Mouse (Mus musculus) ES-E14 (cell line): ENCODE data around the gene Hcfc2. TPM values are rescaled to one million over a fixed set of nuclear protein-coding genes. Genes with fewer than 3 reads are reported as not detected.

Experiments
- DNase-seq: peaks from one replicate; pipeline ENCODE4 v3.0.0-alpha.2; 2013; ENCODE audit warnings: low read depth, low spot score
- H3K27ac ChIP-seq: 2 replicates; pipeline ENCODE4 v1.5.1; 2012; ENCODE audit warnings: low read depth, mild to moderate bottlenecking, low read length, moderate library complexity, mixed read lengths; ENCODE audit not compliant: poor library complexity, insufficient read depth, severe bottlenecking
- H3K36me3 ChIP-seq: 2 replicates; pipeline ENCODE4 v1.6.1; 2012; ENCODE audit warnings: mild to moderate bottlenecking, low read length, moderate library complexity, mixed read lengths; ENCODE audit not compliant: control insufficient read depth, poor library complexity, insufficient read depth, severe bottlenecking
- H3K4me1 ChIP-seq, 2 experiments: fragments of 150-350 bp in 1 of 2; sonication (generic) in 1 of 2; 2 replicates each; pipeline ENCODE4 v1.6.1; 2012; ENCODE audit warnings: low read length in 2 of 2, mild to moderate bottlenecking in 1 of 2, mixed read lengths in 1 of 2; ENCODE audit not compliant: control insufficient read depth in 2 of 2, insufficient read depth in 2 of 2, poor library complexity in 1 of 2
- H3K4me3 ChIP-seq, 2 experiments: fragments of 150-350 bp in 1 of 2; sonication (generic) in 1 of 2; 2 replicates each; pipeline ENCODE4 v1.5.1; 2012; ENCODE audit warnings: low read length in 2 of 2, low read depth in 1 of 2, mild to moderate bottlenecking in 1 of 2, mixed read lengths in 1 of 2; ENCODE audit not compliant: insufficient read depth in 1 of 2, poor library complexity in 1 of 2, severe bottlenecking in 1 of 2
- H3K9ac ChIP-seq: 2 replicates; pipeline ENCODE4 v1.6.1; 2012; ENCODE audit warnings: low read depth, mild to moderate bottlenecking, low read length, mixed read lengths; ENCODE audit not compliant: poor library complexity, insufficient read depth, severe bottlenecking
- H3K9me3 ChIP-seq: fragments of 150-350 bp; sonication (generic); 2 replicates; pipeline ENCODE4 v1.6.1; 2012; ENCODE audit warnings: low read depth, mild to moderate bottlenecking, low read length; ENCODE audit not compliant: control insufficient read depth, insufficient read depth
- CHD2 ChIP-seq: IDR thresholded peaks from 2 replicates; pipeline ENCODE4 v1.6.1; 2014; ENCODE audit warnings: mild to moderate bottlenecking, low read depth, low read length, inconsistent platforms
- HCFC1 ChIP-seq: IDR thresholded peaks from 2 replicates; pipeline ENCODE4 v1.6.1; 2012; ENCODE audit warnings: low read length, inconsistent platforms, borderline replicate concordance; ENCODE audit not compliant: insufficient read depth
- MAFK ChIP-seq: IDR thresholded peaks from 2 replicates; pipeline ENCODE4 v1.6.1; 2014; ENCODE audit warnings: mild to moderate bottlenecking, low read depth, low read length, inconsistent platforms; ENCODE audit not compliant: insufficient read depth
- ZC3H11A ChIP-seq: IDR thresholded peaks from 2 replicates; pipeline ENCODE4 v1.6.1; 2012; ENCODE audit warnings: low read depth, mild to moderate bottlenecking, inconsistent platforms, low read length, borderline replicate concordance
- ZNF384 ChIP-seq: IDR thresholded peaks from 2 replicates; pipeline ENCODE4 v1.6.1; 2012; ENCODE audit warnings: low read depth, low read length, inconsistent platforms
- in situ Hi-C, 2 experiments: fragments of 600-800 bp; cut with MboI; formaldehyde crosslinking; loops; one replicate each; pipeline ENCODE4 v1.15.1; 2025; ENCODE audit warnings: low sequenced_read_pairs in 2 of 2, inconsistent platforms in 1 of 2; ENCODE audit not compliant: unreplicated experiment in 2 of 2
- total RNA-seq: library from RNA; depleted of rRNA; stranded (reverse); fragments of 300-350 nt; gene quantifications from 2 replicates; pipeline ENCODE4 v1.2.3, GENCODE M21; 2012

Gene Hcfc2
- total RNA-seq, 1 experiment: 8.1 TPM

DNA sequence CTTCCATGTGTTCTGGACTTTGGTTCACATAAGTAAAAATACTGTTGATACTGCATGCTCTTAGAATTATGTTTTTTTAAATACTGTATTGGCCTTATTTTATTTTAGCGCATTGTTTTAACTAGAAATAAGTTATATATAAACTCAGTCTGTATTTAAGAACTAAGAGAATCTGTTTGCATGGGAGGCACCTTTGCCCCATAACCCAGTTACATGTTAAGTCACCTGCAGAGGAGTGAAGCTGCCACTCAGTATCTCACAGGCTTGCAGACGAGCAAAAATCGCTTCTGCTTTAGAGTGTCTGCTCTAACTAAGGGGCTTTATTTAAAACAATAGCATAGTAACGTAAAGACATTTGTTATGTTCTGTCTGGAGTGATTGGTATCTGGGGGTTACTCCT is 45.9 kb downstream of the Hcfc2 start:
- DNase-seq: no peak
- in situ Hi-C loops: no loop called here
- H3K36me3 ChIP-seq: peaks cover 2% of the 10 kb centered on the region; the same call in 1 of the 2 replicates

GRCm38 (mm10) chr10:82742578-82742977 is 46.6 kb downstream of the Hcfc2 start:
- no peak for DNase-seq
- peaks cover 4% of the 10 kb centered on the region; the same call in 1 of the 2 replicates for H3K36me3 ChIP-seq

More for the DNA sequence above, 45.9 kb downstream of the Hcfc2 start:
- TF ChIP-seq ZNF384: no peak
- no peak for TF ChIP-seq ZC3H11A
- TF ChIP-seq MAFK: no peak
- TF ChIP-seq HCFC1: no peak
- no peak for TF ChIP-seq CHD2
- no peaks in the 10 kb centered on the region for H3K9me3 ChIP-seq
- no peak overlapping the region for H3K27ac ChIP-seq
- no peak overlapping the region for H3K4me3 ChIP-seq
- no peak overlapping the region for H3K9ac ChIP-seq
- H3K4me1 ChIP-seq: peaks cover 4 to 5% of the 10 kb centered on the region in 2 experiments; a peak in 1 of 4 replicates

DNA sequence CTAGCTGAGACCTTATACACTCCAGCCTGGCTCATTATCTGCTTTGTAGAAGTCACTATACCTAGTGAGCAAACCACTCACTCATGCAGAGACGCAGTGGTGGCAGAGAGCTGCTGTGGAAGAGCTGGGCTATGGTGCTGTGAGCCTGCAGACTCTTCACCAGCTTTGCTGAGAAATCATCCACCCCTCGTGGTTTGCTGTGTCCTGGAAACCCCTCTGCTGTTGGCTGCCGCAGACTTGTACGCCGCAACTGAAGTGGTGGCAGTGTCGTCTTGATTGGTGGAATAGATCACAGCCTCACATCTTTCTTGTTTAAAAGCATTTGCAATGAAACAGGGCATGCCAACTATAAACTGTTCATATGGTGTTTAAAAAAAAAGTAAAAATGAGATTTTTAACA is 48.3 kb downstream of the Hcfc2 start:
- H3K36me3 ChIP-seq: peaks cover 8% of the 10 kb centered on the region
- no peak for TF ChIP-seq ZNF384
- no peak for TF ChIP-seq CHD2
- no peak for TF ChIP-seq MAFK
- TF ChIP-seq HCFC1: no peak
- H3K4me1 ChIP-seq: peaks cover 9 to 11% of the 10 kb centered on the region in 2 experiments; a peak in 2 of 4 replicates
- no peak overlapping the region for H3K27ac ChIP-seq
- no peak for DNase-seq
- H3K4me3 ChIP-seq: no peak overlapping the region
- H3K9ac ChIP-seq: no peak overlapping the region
- in situ Hi-C loops: no loop called here
- H3K9me3 ChIP-seq: no peaks in the 10 kb centered on the region

More at GRCm38 (mm10) chr10:82742578-82742977, 46.6 kb downstream of the Hcfc2 start:
- in situ Hi-C loops: no loop called here
- H3K4me3 ChIP-seq: no peak overlapping the region
- H3K9me3 ChIP-seq: no peaks in the 10 kb centered on the region
- H3K9ac ChIP-seq: no peak overlapping the region
- H3K27ac ChIP-seq: no peak overlapping the region
- H3K4me1 ChIP-seq: peaks cover 5 to 10% of the 10 kb centered on the region in 2 experiments; a peak in 1 of 4 replicates
- TF ChIP-seq ZC3H11A (no peak), ZNF384 (no peak), MAFK (no peak), CHD2 (no peak), HCFC1 (no peak)

DNA sequence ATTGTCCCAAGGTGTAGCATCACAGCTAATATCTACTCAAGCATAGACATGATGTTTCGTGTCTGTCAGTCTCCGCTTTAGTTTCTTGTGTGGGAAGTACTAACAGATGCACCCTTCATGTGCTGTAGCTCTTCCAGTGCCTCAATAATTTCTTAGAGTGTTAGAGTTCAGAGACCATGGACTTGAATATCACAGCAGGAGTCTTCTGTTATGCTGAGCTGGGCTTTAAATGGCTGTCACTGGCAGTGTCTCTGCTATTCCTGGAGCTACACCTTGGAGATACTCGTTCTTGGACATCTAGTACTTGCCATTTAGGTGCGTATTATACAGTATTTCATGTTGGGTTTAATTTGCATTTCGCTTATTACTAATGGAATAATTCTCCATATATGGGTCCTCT is 49.3 kb downstream of the Hcfc2 start:
- TF ChIP-seq CHD2: no peak
- TF ChIP-seq ZNF384: no peak
- TF ChIP-seq HCFC1: no peak
- TF ChIP-seq MAFK: no peak
- no peak for TF ChIP-seq ZC3H11A

More for the DNA sequence above, 49.3 kb downstream of the Hcfc2 start:
- Histone ChIP-seq H3K27ac (no peak overlapping the region), H3K4me1 (peaks cover 9 to 11% of the 10 kb centered on the region in 2 experiments; a peak in 2 of 4 replicates), H3K36me3 (peaks cover 13% of the 10 kb centered on the region), H3K9ac (no peak overlapping the region), H3K4me3 (no peak overlapping the region), H3K9me3 (no peaks in the 10 kb centered on the region)
- in situ Hi-C loops: no loop called here
- DNase-seq: no peak
